Mouse (Mus musculus) thymus, adult 2 months (tissue): ENCODE results near the gene Tufm. TPM values are rescaled to one million over a fixed set of nuclear protein-coding genes. Genes with fewer than 3 reads are reported as not detected.

ENCODE experiments used
- DNase-seq: peaks from one replicate; pipeline ENCODE4 v3.0.0; 2021
- H3K27ac ChIP-seq: fragments of 200-500 bp; 2 replicates; pipeline ENCODE4 v1.5.1; 2012; ENCODE audit warnings: low read length, control low read depth; ENCODE audit not compliant: control insufficient read depth, insufficient read depth
- H3K27me3 ChIP-seq: fragments of 200-500 bp; 2 replicates; pipeline ENCODE4 v1.6.1; 2012; ENCODE audit warnings: mild to moderate bottlenecking, low read length, moderate library complexity, mixed read lengths; ENCODE audit not compliant: control insufficient read depth, insufficient read depth
- H3K36me3 ChIP-seq: fragments of 200-500 bp; 2 replicates; pipeline ENCODE4 v1.6.1; 2012; ENCODE audit warnings: mild to moderate bottlenecking, low read length, moderate library complexity; ENCODE audit not compliant: control insufficient read depth, insufficient read depth
- H3K4me1 ChIP-seq: fragments of 200-500 bp; replicated peaks from 2 replicates; pipeline ENCODE4 v1.6.1; 2012; ENCODE audit warnings: low read length; ENCODE audit not compliant: control insufficient read depth, insufficient read depth
- H3K4me3 ChIP-seq: fragments of 200-500 bp; 2 replicates; pipeline ENCODE4 v1.5.1; 2012; ENCODE audit warnings: mild to moderate bottlenecking, low read length, control low read depth, moderate library complexity; ENCODE audit not compliant: control insufficient read depth, insufficient read depth
- CTCF ChIP-seq: fragments of 200-500 bp; IDR thresholded peaks from 2 replicates; pipeline ENCODE4 v1.5.1; 2012; ENCODE audit warnings: mild to moderate bottlenecking, control low read depth, low read length, moderate library complexity, borderline replicate concordance; ENCODE audit not compliant: control insufficient read depth, poor library complexity, insufficient read depth; ENCODE audit errors: extremely low read depth
- POLR2A ChIP-seq: fragments of 200-500 bp; IDR thresholded peaks from 2 replicates; pipeline ENCODE4 v1.6.1; 2012; ENCODE audit warnings: mild to moderate bottlenecking, low read length, control low read depth, moderate library complexity; ENCODE audit not compliant: control insufficient read depth, poor library complexity, insufficient read depth; ENCODE audit errors: extremely low read depth
- WGBS: fragments of 180-500 bp; shearing (Covaris S2); methylation state at CpG from one replicate; pipeline ENCODE4 v1.1.7; 2018; 5-methylcytosine and 5-hydroxymethylcytosine counted together
- polyA plus RNA-seq: library from polyadenylated mRNA; depleted of rRNA; stranded (reverse); fragments of >200 nt; gene quantifications from 2 replicates; pipeline ENCODE4 v1.2.3, GENCODE M21; 2012

Gene Tufm
- polyA plus RNA-seq, 1 experiment = 127 TPM

DNA sequence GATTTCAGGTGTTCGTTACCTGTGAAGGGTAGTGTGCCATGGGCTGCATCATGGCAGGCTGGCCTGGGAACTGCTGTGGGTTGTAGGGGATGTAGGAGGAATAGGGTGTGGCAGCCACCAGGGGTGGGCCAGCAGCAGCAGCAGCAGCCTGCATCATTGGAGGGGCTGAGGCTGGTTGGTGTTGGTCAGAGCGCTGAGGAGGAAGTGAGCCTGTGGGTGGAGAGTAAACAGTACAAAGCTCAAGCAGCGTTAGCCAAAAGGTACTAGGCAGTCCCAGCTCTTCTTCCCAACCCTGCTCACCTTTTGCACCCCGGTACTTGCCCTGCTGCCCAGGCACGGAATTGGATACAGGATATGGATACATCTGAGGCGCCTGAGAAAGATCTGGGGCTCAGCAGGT is 7.0 kb downstream of the Tufm start:
- 95% methylated on average over 6 of the region's 6 CpGs for WGBS

DNA sequence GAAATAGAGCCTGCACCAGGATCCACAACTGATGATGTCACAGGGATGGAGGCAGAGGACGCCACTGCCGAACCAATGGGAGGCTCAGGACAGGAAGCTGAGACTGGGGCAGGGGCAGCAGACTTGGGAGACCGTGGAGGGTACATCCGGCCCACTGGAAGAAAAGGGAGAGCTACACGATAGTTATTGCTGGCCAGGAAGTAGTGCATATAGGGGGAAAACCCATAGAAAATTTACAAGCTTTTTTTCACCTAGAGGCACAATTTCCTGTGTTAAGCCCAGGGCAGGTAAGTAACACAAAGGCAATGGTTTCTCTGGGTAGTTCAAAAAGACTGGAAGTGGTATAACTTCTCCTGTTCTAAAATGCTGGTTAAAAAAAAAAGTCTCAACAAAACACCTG is 9.3 kb downstream of the Tufm start:
- H3K27me3 ChIP-seq = no peaks in the 10 kb centered on the region
- 95% methylated on average over 5 of the region's 5 CpGs for WGBS
- no peak overlapping the region for H3K27ac ChIP-seq
- no peak for TF ChIP-seq CTCF
- no peak for TF ChIP-seq POLR2A
- DNase-seq = no peak
- no peak overlapping the region for H3K4me3 ChIP-seq
- H3K4me1 ChIP-seq = peaks cover 2% of the 10 kb centered on the region; the same call in 1 of the 2 replicates
- peaks cover 97% of the 10 kb centered on the region for H3K36me3 ChIP-seq

More for the DNA sequence above, 7.0 kb downstream of the Tufm start:
- Histone ChIP-seq H3K4me1 (no peaks in the 10 kb centered on the region; the same call in 1 of the 2 replicates), H3K4me3 (no peak overlapping the region), H3K27me3 (no peaks in the 10 kb centered on the region), H3K36me3 (peaks cover 86% of the 10 kb centered on the region), H3K27ac (no peak overlapping the region)
- TF ChIP-seq POLR2A = no peak
- TF ChIP-seq CTCF = no peak
- DNase-seq = no peak

DNA sequence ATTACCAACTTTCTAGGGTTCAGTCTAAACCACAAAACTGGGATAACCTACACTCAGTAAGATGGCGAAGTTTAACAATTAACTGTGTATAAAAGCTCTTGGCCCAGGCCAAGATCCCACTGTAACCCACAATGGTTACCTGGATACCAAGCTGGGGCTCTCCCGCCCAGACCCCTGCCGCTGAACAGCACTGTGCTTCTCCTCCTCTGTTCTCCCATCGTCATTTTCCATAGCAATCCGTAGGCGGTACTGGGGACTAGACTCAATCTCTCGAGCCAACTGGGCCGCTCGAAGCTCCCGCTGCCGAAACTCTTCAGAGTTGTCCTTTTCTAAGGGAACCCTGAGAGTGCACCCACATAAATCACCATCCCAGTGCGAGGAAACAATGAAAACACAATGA is 10.8 kb downstream of the Tufm start:
- DNase-seq = no peak
- H3K4me1 ChIP-seq = peaks cover 2% of the 10 kb centered on the region
- no peaks in the 10 kb centered on the region for H3K27me3 ChIP-seq
- H3K36me3 ChIP-seq = peaks cover 82% of the 10 kb centered on the region
- H3K27ac ChIP-seq = no peak overlapping the region
- 97% methylated on average over 12 of the region's 12 CpGs for WGBS
- H3K4me3 ChIP-seq = no peak overlapping the region
- TF ChIP-seq POLR2A (no peak), CTCF (no peak)

- TF ChIP-seq POLR2A (no peak), CTCF (no peak)
- peaks cover 67% of the 10 kb centered on the region for H3K36me3 ChIP-seq
- H3K4me3 ChIP-seq = no peak overlapping the region
- peaks cover 2% of the 10 kb centered on the region for H3K4me1 ChIP-seq
- H3K27me3 ChIP-seq = no peaks in the 10 kb centered on the region
- WGBS = 97% methylated on average over 7 of the region's 7 CpGs
- H3K27ac ChIP-seq = no peak overlapping the region
- no peak for DNase-seq
Measured at GRCm38 (mm10) chr7:126499416-126499815, 12.3 kb downstream of the Tufm start.

DNA sequence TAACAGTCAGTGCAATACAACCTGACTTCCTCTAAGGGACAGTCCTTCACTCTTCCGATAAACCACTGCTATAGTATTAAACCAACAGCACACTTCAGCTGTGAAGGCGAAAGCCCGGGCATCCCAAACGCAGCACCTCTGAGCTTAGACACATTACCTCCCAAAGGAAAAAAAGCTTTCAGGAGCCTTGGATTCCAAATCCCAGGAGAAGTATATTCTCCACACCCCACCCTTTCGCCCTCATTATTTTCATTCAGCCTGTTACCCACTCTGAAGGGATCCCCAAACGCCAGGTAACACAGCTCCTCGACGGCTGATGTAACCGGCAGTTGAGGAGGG is 14.5 kb downstream of the Tufm start:
- H3K27ac ChIP-seq = peak overlapping the region; percentile 83
- TF ChIP-seq POLR2A = no peak
- TF ChIP-seq CTCF = no peak
- peak overlapping the region; percentile 87 for H3K4me3 ChIP-seq
- DNase-seq = no peak
- WGBS = 3% methylated on average over 9 of the region's 9 CpGs
- peaks cover 2% of the 10 kb centered on the region for H3K4me1 ChIP-seq
- no peaks in the 10 kb centered on the region for H3K27me3 ChIP-seq
- H3K36me3 ChIP-seq = peaks cover 45% of the 10 kb centered on the region

DNA sequence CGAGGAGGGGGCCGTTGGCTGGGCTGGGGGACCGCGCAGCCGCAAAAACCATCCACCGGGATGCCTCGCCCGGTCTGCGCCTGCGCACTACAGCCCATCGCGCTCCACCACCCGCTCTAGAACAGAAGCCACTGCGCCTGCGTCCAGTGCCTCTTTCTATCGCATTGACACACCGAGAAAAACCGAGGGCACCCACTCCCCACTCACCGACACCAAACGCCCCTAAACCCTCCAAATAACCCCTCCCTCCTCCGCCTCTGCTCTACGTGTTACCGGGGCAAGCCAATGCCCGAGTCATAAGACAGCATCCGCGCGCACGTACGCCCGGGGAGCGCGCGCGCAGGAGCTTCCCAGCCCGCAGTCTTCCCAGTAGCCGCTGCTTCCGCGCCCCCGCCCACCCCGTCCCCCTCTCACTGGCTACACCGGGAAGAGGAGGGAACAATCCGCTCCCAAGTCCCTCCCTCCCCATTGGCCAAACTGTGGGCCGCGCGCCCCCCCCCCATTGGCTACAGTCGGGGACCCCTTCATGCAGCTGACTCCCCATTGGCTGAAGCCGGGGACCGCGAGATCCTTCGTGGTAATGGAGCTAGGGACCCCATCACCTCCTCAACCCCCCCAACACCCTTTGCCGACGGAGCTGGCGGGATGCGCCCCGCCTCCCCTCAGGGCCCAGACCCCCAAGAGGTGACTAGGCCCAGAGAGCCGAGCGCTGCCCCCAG is 15.0 kb downstream of the Tufm start:
- under 1% methylated on average over 54 of the region's 57 CpGs for WGBS
- H3K27me3 ChIP-seq = no peaks in the 10 kb centered on the region
- H3K27ac ChIP-seq = peak overlapping the region; percentile 88
- peaks cover 2% of the 10 kb centered on the region; the same call in 1 of the 2 replicates for H3K4me1 ChIP-seq
- peak overlapping the region; percentile 87 for H3K4me3 ChIP-seq
- peak; percentile 91 for DNase-seq
- peaks cover 40% of the 10 kb centered on the region for H3K36me3 ChIP-seq
- no peak for TF ChIP-seq CTCF
- peak; percentile 62; the same call in 1 of the 2 replicates for TF ChIP-seq POLR2A
